Mouse (Mus musculus): ENCODE results near the gene Il25.
A peak's percentile ranks its signal among the peaks of the same experiment; 100 is the strongest.
"Not testable (repeated sequence)": the region's sequence is repeated elsewhere in the genome, so short reads cannot be mapped to it uniquely, and the experiment has no call there.

Il25 gene

GRCm38 (mm10) chr14:54926401-54927158 lies 5.9 kb upstream of the Il25 start:
- DNase-seq (ENCODE audit: low read depth, low spot score): no peak

GRCm38 (mm10) chr14:54927296-54927695 lies 5.2 kb upstream of the Il25 start:
- DNase-seq (ENCODE audit: low read depth, low spot score): no peak

- no peak for DNase-seq (ENCODE audit: low read depth, low spot score)
Observed at GRCm38 (mm10) chr14:54929801-54930200, 2.7 kb upstream of the Il25 start.

GRCm38 (mm10) chr14:54930431-54930830 lies 2.1 kb upstream of the Il25 start:
- no peak for DNase-seq (ENCODE audit: low read depth, low spot score)

- no peak for DNase-seq (ENCODE audit: low read depth, low spot score)
Observed at GRCm38 (mm10) chr14:54935904-54936830, 3.7 kb downstream of the Il25 start, which contains the start of gene Cmtm5. TSS of gene Cmtm5 (plus strand) at chr14:54936261.

GRCm38 (mm10) chr14:54936831-54937160 lies 4.3 kb downstream of the Il25 start:
- no peak for DNase-seq (ENCODE audit: low read depth, low spot score)

GRCm38 (mm10) chr14:54937361-54938182 lies 5.1 kb downstream of the Il25 start:
- no peak for DNase-seq (ENCODE audit: low read depth, low spot score)

GRCm38 (mm10) chr14:54938431-54939219 lies 6.1 kb downstream of the Il25 start:
- DNase-seq (ENCODE audit: low read depth, low spot score): no peak

GRCm38 (mm10) chr14:54939434-54940175 lies 7.1 kb downstream of the Il25 start:
- DNase-seq (ENCODE audit: low read depth, low spot score): peak; percentile 79

- no peak for DNase-seq (ENCODE audit: low read depth, low spot score)
Observed at GRCm38 (mm10) chr14:54940176-54940530, 7.7 kb downstream of the Il25 start.

- DNase-seq (ENCODE audit: low read depth, low spot score): no peak
Observed at GRCm38 (mm10) chr14:54941024-54941978, 8.8 kb downstream of the Il25 start.

GRCm38 (mm10) chr14:54942479-54942878 lies 10.0 kb downstream of the Il25 start:
- DNase-seq (ENCODE audit: low read depth, low spot score): no peak

- no peak for DNase-seq (ENCODE audit: low read depth, low spot score)
Observed at GRCm38 (mm10) chr14:54943971-54944370, 11.5 kb downstream of the Il25 start.

GRCm38 (mm10) chr14:54944939-54945338 lies 12.4 kb downstream of the Il25 start:
- no peak for DNase-seq (ENCODE audit: low read depth, low spot score)

GRCm38 (mm10) chr14:54945975-54946704 lies 13.6 kb downstream of the Il25 start:
- DNase-seq (ENCODE audit: low read depth, low spot score): no peak

GRCm38 (mm10) chr14:54947008-54947407 lies 14.5 kb downstream of the Il25 start:
- DNase-seq (ENCODE audit: low read depth, low spot score): not testable (repeated sequence)

- no peak for DNase-seq (ENCODE audit: low read depth, low spot score)
Observed at GRCm38 (mm10) chr14:54948781-54949180, 16.3 kb downstream of the Il25 start.

- DNase-seq (ENCODE audit: low read depth, low spot score): no peak
Observed at GRCm38 (mm10) chr14:54950493-54950892, 18.0 kb downstream of the Il25 start.

- no peak for DNase-seq (ENCODE audit: low read depth, low spot score)
Observed at GRCm38 (mm10) chr14:54951587-54951986, 19.1 kb downstream of the Il25 start.

Data from CD4-positive, CD25-positive, alpha-beta regulatory T cell, adult 2 months (primary cell).